Mouse (Mus musculus) MEL (cell line): Measurements from ENCODE around the gene Dapk2. TPM values are rescaled to one million over a fixed set of nuclear protein-coding genes. Genes with fewer than 3 reads are reported as not detected.

ENCODE experiments used
- DNase-seq: peaks from one replicate; pipeline ENCODE4 v3.0.0; 2011; ENCODE audit warnings: low read depth, low spot score
- H3K27ac ChIP-seq: 2 replicates; pipeline ENCODE4 v1.5.1; 2012; ENCODE audit warnings: low read depth, mild to moderate bottlenecking, control low read depth, low read length, moderate library complexity; ENCODE audit not compliant: control insufficient read depth
- H3K27me3 ChIP-seq, 2 experiments: fragments of 150-350 bp in 1 of 2; sonication (generic) in 1 of 2; 2 replicates each; pipeline ENCODE4 v1.6.1; 2012; ENCODE audit warnings: low read length in 2 of 2, mild to moderate bottlenecking in 2 of 2, improper control_type of control experiment in 1 of 2, moderate library complexity in 1 of 2; ENCODE audit not compliant: insufficient read depth in 2 of 2, control insufficient read depth in 1 of 2
- H3K36me3 ChIP-seq, 2 experiments: 2 replicates each; pipeline ENCODE4 v1.6.1; 2012 to 2014; ENCODE audit warnings: low read length in 2 of 2, improper control_type of control experiment in 1 of 2, inconsistent platforms in 1 of 2, mild to moderate bottlenecking in 1 of 2; ENCODE audit not compliant: insufficient read depth in 2 of 2, control insufficient read depth in 1 of 2
- H3K4me1 ChIP-seq, 2 experiments: fragments of 150-350 bp in 1 of 2; sonication (generic) in 1 of 2; 2 replicates each; pipeline ENCODE4 v1.6.1; 2012; ENCODE audit warnings: low read length in 2 of 2, improper control_type of control experiment in 1 of 2, mild to moderate bottlenecking in 1 of 2; ENCODE audit not compliant: insufficient read depth in 2 of 2, control insufficient read depth in 1 of 2
- H3K4me3 ChIP-seq, 2 experiments: fragments of 150-350 bp in 1 of 2; sonication (generic) in 1 of 2; 2 replicates each; pipeline ENCODE4 v1.5.1; 2012; ENCODE audit warnings: low read depth in 2 of 2, low read length in 2 of 2, mild to moderate bottlenecking in 2 of 2, moderate library complexity in 2 of 2, control low read depth in 1 of 2, improper control_type of control experiment in 1 of 2; ENCODE audit not compliant: control insufficient read depth in 1 of 2, insufficient read depth in 1 of 2
- H3K79me2 ChIP-seq: 2 replicates; pipeline ENCODE4 v1.6.1; 2012; ENCODE audit warnings: mild to moderate bottlenecking, low read length, moderate library complexity; ENCODE audit not compliant: control insufficient read depth, poor library complexity, insufficient read depth
- H3K9ac ChIP-seq: 2 replicates; pipeline ENCODE4 v1.6.1; 2012; ENCODE audit warnings: low read depth, mild to moderate bottlenecking, control low read depth, low read length, moderate library complexity; ENCODE audit not compliant: control insufficient read depth, poor library complexity, severe bottlenecking
- H3K9me3 ChIP-seq: fragments of 150-350 bp; sonication (generic); replicated peaks from 2 replicates; pipeline ENCODE4 v1.6.1; 2012; ENCODE audit warnings: mild to moderate bottlenecking, low read length, improper control_type of control experiment, moderate library complexity; ENCODE audit not compliant: insufficient read depth
- BHLHE40 ChIP-seq: IDR thresholded peaks from 2 replicates; pipeline ENCODE4 v1.6.1; 2012; ENCODE audit warnings: low read depth, mild to moderate bottlenecking, inconsistent platforms, low read length, improper control_type of control experiment, borderline replicate concordance
- CTCF ChIP-seq, 3 experiments: IDR thresholded peaks in 2 of 3; conservative IDR thresholded peaks in 1 of 3; 2 replicates each; pipeline ENCODE4 v1.5.1; 2011 to 2012; ENCODE audit warnings: low read length in 3 of 3, low read depth in 2 of 3, mild to moderate bottlenecking in 2 of 3, improper control_type of control experiment in 1 of 3, inconsistent platforms in 1 of 3, mixed read lengths in 1 of 3, moderate library complexity in 1 of 3; ENCODE audit not compliant: control insufficient read depth in 1 of 3, insufficient read depth in 1 of 3, poor library complexity in 1 of 3, severe bottlenecking in 1 of 3
- EP300 ChIP-seq, 2 experiments: IDR thresholded peaks; 2 replicates each; pipeline ENCODE4 v1.6.1; 2011; ENCODE audit warnings: improper control_type of control experiment in 2 of 2, low read length in 2 of 2, low read depth in 1 of 2, mild to moderate bottlenecking in 1 of 2
- HCFC1 ChIP-seq: IDR thresholded peaks from 2 replicates; pipeline ENCODE4 v1.6.1; 2012; ENCODE audit warnings: low read depth, mild to moderate bottlenecking, inconsistent platforms, low read length, improper control_type of control experiment, moderate library complexity
- MAFK ChIP-seq: IDR thresholded peaks from 2 replicates; pipeline ENCODE4 v1.6.1; 2011; ENCODE audit warnings: low read depth, mild to moderate bottlenecking, low read length, improper control_type of control experiment, borderline replicate concordance
- MAX ChIP-seq: IDR thresholded peaks from 2 replicates; pipeline ENCODE4 v1.6.1; 2011; ENCODE audit warnings: low read length, improper control_type of control experiment
- MXI1 ChIP-seq: IDR thresholded peaks from 2 replicates; pipeline ENCODE4 v1.6.1; 2011; ENCODE audit warnings: mild to moderate bottlenecking, low read depth, low read length, improper control_type of control experiment
- MYC ChIP-seq: IDR thresholded peaks from 2 replicates; pipeline ENCODE4 v1.6.1; 2011; ENCODE audit warnings: low read depth, mild to moderate bottlenecking, low read length, improper control_type of control experiment, moderate library complexity
- NELFE ChIP-seq: IDR thresholded peaks from 2 replicates; pipeline ENCODE4 v1.6.1; 2011; ENCODE audit warnings: low read depth, low read length, improper control_type of control experiment
- POLR2A ChIP-seq, 2 experiments: IDR thresholded peaks; 2 replicates each; pipeline ENCODE4 v1.6.1; 2011 to 2012; ENCODE audit warnings: low read length in 2 of 2, mild to moderate bottlenecking in 2 of 2, control low read depth in 1 of 2, improper control_type of control experiment in 1 of 2, low read depth in 1 of 2, moderate library complexity in 1 of 2; ENCODE audit not compliant: control insufficient read depth in 1 of 2, insufficient read depth in 1 of 2, poor library complexity in 1 of 2
- POLR2AphosphoS2 ChIP-seq: IDR thresholded peaks from 2 replicates; pipeline ENCODE4 v1.6.1; 2011; ENCODE audit warnings: low read length, improper control_type of control experiment
- POLR2AphosphoS5 ChIP-seq: IDR thresholded peaks from 2 replicates; pipeline ENCODE4 v1.6.1; 2012; ENCODE audit warnings: low read depth, borderline replicate concordance, mild to moderate bottlenecking, inconsistent platforms, low read length, moderate library complexity, mixed read lengths
- RAD21 ChIP-seq: IDR thresholded peaks from 2 replicates; pipeline ENCODE4 v1.6.1; 2011; ENCODE audit warnings: mild to moderate bottlenecking, low read depth, low read length, improper control_type of control experiment
- SMC3 ChIP-seq: IDR thresholded peaks from 2 replicates; pipeline ENCODE4 v1.6.1; 2011; ENCODE audit warnings: low read depth, low read length, improper control_type of control experiment
- TAL1 ChIP-seq: IDR thresholded peaks from 2 replicates; pipeline ENCODE4 v1.6.1; 2012; ENCODE audit warnings: mild to moderate bottlenecking, inconsistent platforms, low read length, moderate library complexity, mixed read lengths
- USF1 ChIP-seq: IDR thresholded peaks from 2 replicates; pipeline ENCODE4 v1.6.1; 2014; ENCODE audit warnings: low read depth, mild to moderate bottlenecking, inconsistent platforms, low read length, improper control_type of control experiment, moderate library complexity
- USF2 ChIP-seq, 2 experiments: IDR thresholded peaks; 2 replicates each; pipeline ENCODE4 v1.6.1; 2011 to 2012; ENCODE audit warnings: improper control_type of control experiment in 2 of 2, low read length in 2 of 2, borderline replicate concordance in 1 of 2, inconsistent platforms in 1 of 2, low read depth in 1 of 2, mild to moderate bottlenecking in 1 of 2; ENCODE audit not compliant: insufficient read depth in 1 of 2
- ZC3H11A ChIP-seq: IDR thresholded peaks from 2 replicates; pipeline ENCODE4 v1.6.1; 2012; ENCODE audit warnings: low read depth, mild to moderate bottlenecking, inconsistent platforms, low read length, improper control_type of control experiment
- ZMIZ1 ChIP-seq: IDR thresholded peaks from 2 replicates; pipeline ENCODE4 v1.6.1; 2012; ENCODE audit warnings: low read depth, mild to moderate bottlenecking, inconsistent platforms, low read length, improper control_type of control experiment, moderate library complexity
- ZNF384 ChIP-seq: IDR thresholded peaks from 2 replicates; pipeline ENCODE4 v1.6.1; 2012; ENCODE audit warnings: low read depth, mild to moderate bottlenecking, inconsistent platforms, low read length, improper control_type of control experiment
- polyA plus RNA-seq, 2 experiments: library from polyadenylated mRNA; stranded (reverse) in 1 of 2; unstranded in 1 of 2; fragments of >175 nt in 1 of 2; fragments of >200 nt in 1 of 2; gene quantifications; 2 replicates each; pipeline versions ENCODE4 v1.2.1 to v1.2.4; 2012; ENCODE audit warnings: low replicate concordance in 2 of 2, low read depth in 1 of 2; ENCODE audit not compliant: insufficient read length in 2 of 2, insufficient read depth in 1 of 2, missing spikeins in 1 of 2
- total RNA-seq: library from RNA; depleted of rRNA; stranded (reverse); fragments of 300-350 nt; gene quantifications from 2 replicates; pipeline ENCODE4 v1.2.3, GENCODE M21; 2012

The Dapk2 gene
- total and polyA plus RNA-seq, 3 experiments, result 5.8 to 8.3 TPM; not detected in 1

DNA sequence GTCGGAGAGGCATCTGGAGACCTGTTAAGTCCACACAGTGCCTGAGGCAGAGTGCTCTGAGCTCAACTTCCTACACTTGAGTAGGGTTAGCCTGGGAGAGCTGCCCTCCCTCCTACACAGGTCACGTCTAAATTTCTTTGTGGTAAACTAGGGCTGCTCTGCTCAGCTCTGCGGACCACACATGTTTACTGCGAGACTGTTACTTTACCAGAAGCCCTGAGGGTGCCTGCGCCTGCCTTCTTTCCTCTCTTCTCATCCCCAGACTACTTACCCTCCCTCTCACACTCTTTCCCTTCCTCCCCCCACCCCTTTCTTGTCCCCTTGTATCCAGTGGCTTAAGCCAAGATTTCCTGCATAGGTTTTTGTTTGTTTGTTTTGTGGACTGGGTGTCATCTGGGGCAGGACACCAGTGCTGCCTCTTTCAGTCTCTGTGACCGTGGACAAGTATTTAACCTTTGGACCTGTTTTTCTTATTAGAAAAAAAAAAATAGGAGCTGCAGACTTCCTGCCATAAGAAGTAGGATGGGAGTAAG lies 93.2 kb downstream of the Dapk2 start:
- Histone ChIP-seq H3K9ac (no peak overlapping the region), H3K4me3 (no peak overlapping the region), H3K79me2 (no peaks in the 10 kb centered on the region), H3K27me3 (no peaks in the 10 kb centered on the region), H3K4me1 (peaks cover 2 to 6% of the 10 kb centered on the region in 2 experiments; a peak in 3 of 4 replicates), H3K36me3 (no peaks in the 10 kb centered on the region; a peak in 1 of 4 replicates), H3K27ac (no peak overlapping the region), H3K9me3 (no peaks in the 10 kb centered on the region)
- DNase-seq, result no peak
- TF ChIP-seq ZNF384, result no peak
- no peak for TF ChIP-seq RAD21
- no peak for TF ChIP-seq POLR2A (IDR thresholded peaks at IDR 0.05; ENCODE audit: control insufficient read depth in 1 of 2, insufficient read depth in 1 of 2, low read depth in 1 of 2, low read length in 2 of 2, poor library complexity in 1 of 2)
- TF ChIP-seq BHLHE40, result no peak
- no peak for TF ChIP-seq SMC3

DNA sequence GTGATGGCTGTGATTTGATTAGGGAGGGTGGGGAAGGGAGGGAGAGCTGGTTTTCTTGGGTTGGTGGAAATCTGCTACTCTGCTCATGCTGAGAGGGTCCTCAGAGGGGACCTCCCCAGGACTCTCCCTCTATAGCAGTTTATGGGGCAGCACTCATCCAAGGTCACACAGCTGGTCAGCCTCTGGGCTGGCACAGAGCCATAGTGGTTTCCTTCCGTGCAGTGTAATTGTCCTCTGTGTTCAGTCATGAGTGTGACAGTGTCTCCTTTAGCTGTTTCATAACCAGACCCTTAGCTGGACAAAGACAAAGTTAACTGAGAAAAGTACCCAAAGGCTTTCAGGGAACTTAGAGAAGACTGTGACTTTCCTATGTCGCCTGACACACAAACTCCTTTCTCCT lies 103.7 kb downstream of the Dapk2 start:
- Histone ChIP-seq H3K79me2 (no peaks in the 10 kb centered on the region), H3K27ac (no peak overlapping the region), H3K4me3 (no peak overlapping the region), H3K36me3 (peaks cover 0 to 9% of the 10 kb centered on the region in 2 experiments; a peak in 2 of 4 replicates), H3K9me3 (no peaks in the 10 kb centered on the region), H3K27me3 (no peaks in the 10 kb centered on the region), H3K4me1 (peaks cover 11 to 13% of the 10 kb centered on the region in 2 experiments), H3K9ac (no peak overlapping the region)
- TF ChIP-seq MYC (no peak), USF2 (IDR thresholded peaks at IDR 0.05; ENCODE audit: borderline replicate concordance in 1 of 2, insufficient read depth in 1 of 2, low read depth in 1 of 2, low read length in 2 of 2) (no peak), CTCF (IDR thresholded peaks at IDR 0.05 in 2 of 3, conservative IDR thresholded peaks at IDR 0.05 in 1 of 3; ENCODE audit: control insufficient read depth in 1 of 3, insufficient read depth in 1 of 3, low read depth in 2 of 3, low read length in 3 of 3, poor library complexity in 1 of 3, severe bottlenecking in 1 of 3) (no peak), TAL1 (no peak), EP300 (IDR thresholded peaks at IDR 0.05; ENCODE audit: low read depth in 1 of 2, low read length in 2 of 2) (no peak), HCFC1 (no peak), MAX (no peak), POLR2AphosphoS5 (no peak), ZMIZ1 (no peak), POLR2AphosphoS2 (no peak), ZC3H11A (no peak), USF1 (no peak), MXI1 (no peak), NELFE (no peak), MAFK (no peak)
- no peak for DNase-seq
